In the genomic region with DNA sequence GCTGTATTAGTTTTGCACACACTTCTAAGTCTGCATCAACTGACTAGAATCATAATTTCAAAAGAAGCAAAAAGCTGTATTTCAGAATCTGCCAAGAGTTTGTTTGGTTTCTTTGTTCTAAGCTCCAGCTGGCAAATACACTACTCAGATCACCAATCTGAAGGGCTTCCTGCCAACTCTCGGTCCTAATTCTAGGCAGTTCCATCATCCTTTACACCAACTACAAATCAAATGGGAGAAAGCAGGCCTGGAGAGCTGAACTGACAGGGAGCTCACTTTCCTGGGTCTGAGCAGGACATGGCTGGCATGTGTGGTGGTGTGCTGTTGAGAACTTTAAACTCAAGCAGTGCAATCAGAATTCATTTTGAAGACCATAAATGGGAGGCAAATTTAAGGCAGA, we compare ENCODE assay signal across 8 mouse cellular contexts.
DNase-seq lines count a peak whose midpoint lies in the region; ATAC-seq and TF ChIP-seq lines count a peak whose summit lies in the region.

No protein-coding gene starts in this region.

- H3K9me3 ChIP-seq in midbrain, embryonic 14.5 days (ENCODE audit: control insufficient read depth, low read length), result no peaks in the 10 kb centered on the region
- no peaks in the 10 kb centered on the region for H3K9me3 ChIP-seq in midbrain, embryonic 13.5 days
- no peaks in the 10 kb centered on the region for H3K9me3 ChIP-seq in liver, embryonic 11.5 days (ENCODE audit: control insufficient read depth, low read length)

- 36% methylated on average over 1 of the region's 1 CpGs for WGBS in midbrain, embryonic 14.5 days
- WGBS in midbrain, embryonic 13.5 days, result 48% methylated on average over 1 of the region's 1 CpGs
- 28% methylated on average over 1 of the region's 1 CpGs for WGBS in liver, embryonic 11.5 days

- H3K27me3 ChIP-seq in midbrain, embryonic 14.5 days (ENCODE audit: control insufficient read depth, insufficient read depth, low read length), result no peaks in the 10 kb centered on the region
- no peaks in the 10 kb centered on the region for H3K27me3 ChIP-seq in midbrain, embryonic 13.5 days
- H3K27me3 ChIP-seq in liver, embryonic 11.5 days (replicated peaks; ENCODE audit: control insufficient read depth, insufficient read depth, low read length), result no peaks in the 10 kb centered on the region

- TF ChIP-seq CTCF in cortical plate, adult 2 months (IDR thresholded peaks at IDR 0.05; ENCODE audit: extremely low read depth, insufficient read depth, low read length), result no peak

- no peaks in the 10 kb centered on the region for H3K36me3 ChIP-seq in midbrain, embryonic 14.5 days (ENCODE audit: control insufficient read depth, insufficient read depth, low read length)
- no peaks in the 10 kb centered on the region for H3K36me3 ChIP-seq in midbrain, embryonic 13.5 days
- H3K36me3 ChIP-seq in liver, embryonic 11.5 days (ENCODE audit: control insufficient read depth, insufficient read depth, low read length), result no peaks in the 10 kb centered on the region

- H3K4me1 ChIP-seq in midbrain, embryonic 14.5 days (ENCODE audit: control insufficient read depth, insufficient read depth, low read length), result no peaks in the 10 kb centered on the region
- peaks cover 20% of the 10 kb centered on the region for H3K4me1 ChIP-seq in midbrain, embryonic 13.5 days (replicated peaks)
- H3K4me1 ChIP-seq in cortical plate, adult 2 months (ENCODE audit: control insufficient read depth, insufficient read depth, low read length), result peaks cover 14% of the 10 kb centered on the region
- peaks cover 4% of the 10 kb centered on the region; the same call in 1 of the 2 replicates for H3K4me1 ChIP-seq in liver, embryonic 11.5 days (replicated peaks; ENCODE audit: control insufficient read depth, insufficient read depth, low read length)

- DNase-seq in midbrain, embryonic 14.5 days, result peak; percentile 58
- DNase-seq in heart, postnatal 4 days, result peak; percentile 67
- DNase-seq in left cerebral cortex, adult 11 months (ENCODE audit: low spot score), result peak; percentile 66
- DNase-seq in right cerebral cortex, adult 2 months (ENCODE audit: low spot score in 2 of 2), result peak; percentile 66 to 71
- DNase-seq in thymus, postnatal 14 days, result no peak
- no peak for DNase-seq in liver, embryonic 11.5 days (ENCODE audit: low spot score)

- ATAC-seq in midbrain, embryonic 14.5 days (ENCODE audit: low FRiP score, low TSS enrichment), result no peak
- no peak for ATAC-seq in midbrain, embryonic 13.5 days
- no peak for ATAC-seq in liver, embryonic 11.5 days (replicated peaks; ENCODE audit: low FRiP score)

- no peak overlapping the region for H3K9ac ChIP-seq in midbrain, embryonic 14.5 days (replicated peaks; ENCODE audit: low read length)
- no peak overlapping the region for H3K9ac ChIP-seq in midbrain, embryonic 13.5 days (replicated peaks)
- no peak overlapping the region for H3K9ac ChIP-seq in liver, embryonic 11.5 days (ENCODE audit: low read depth, low read length)

- H3K27ac ChIP-seq in midbrain, embryonic 14.5 days (replicated peaks; ENCODE audit: low read depth, low read length), result 0 out of 2 replicates have a peak overlapping the region, but pooled peaks have one; percentile 0
- no peak overlapping the region; the same call in 1 of the 2 replicates for H3K27ac ChIP-seq in midbrain, embryonic 13.5 days
- H3K27ac ChIP-seq in cortical plate, adult 2 months (ENCODE audit: insufficient read depth, low read length), result peak overlapping the region; percentile 24; the same call in 1 of the 2 replicates
- no peak overlapping the region for H3K27ac ChIP-seq in liver, embryonic 11.5 days (ENCODE audit: low read depth, low read length)

- no peak overlapping the region for H3K4me3 ChIP-seq in midbrain, embryonic 14.5 days (replicated peaks; ENCODE audit: low read depth, low read length)
- H3K4me3 ChIP-seq in midbrain, embryonic 13.5 days (replicated peaks), result no peak overlapping the region
- no peak overlapping the region for H3K4me3 ChIP-seq in cortical plate, adult 2 months (ENCODE audit: insufficient read depth, low read length)
- H3K4me3 ChIP-seq in liver, embryonic 11.5 days (ENCODE audit: low read depth, low read length), result no peak overlapping the region

- H3K4me2 ChIP-seq in midbrain, embryonic 14.5 days (ENCODE audit: low read length), result no peak overlapping the region
- H3K4me2 ChIP-seq in midbrain, embryonic 13.5 days (replicated peaks), result no peak overlapping the region
- H3K4me2 ChIP-seq in liver, embryonic 11.5 days, result no peak overlapping the region

- no peak for TF ChIP-seq POLR2A in cortical plate, adult 2 months (IDR thresholded peaks at IDR 0.05; ENCODE audit: extremely low read depth, insufficient read depth, low read length)

Comparison
In these comparisons a context has a peak if more than half of its experiments do, and no peak if none do; other contexts are left out.
1. H3K27ac ChIP-seq: peak in midbrain, embryonic 14.5 days (single experiment) and cortical plate, adult 2 months (single experiment); none in midbrain, embryonic 13.5 days (single experiment) and liver, embryonic 11.5 days (single experiment).
2. DNase-seq: peak in midbrain, embryonic 14.5 days (single experiment), heart, postnatal 4 days (single experiment), left cerebral cortex, adult 11 months (single experiment) and right cerebral cortex, adult 2 months (2 of 2); none in thymus, postnatal 14 days (single experiment) and liver, embryonic 11.5 days (single experiment).